Mouse (Mus musculus): ENCODE measurements around the gene Glyctk.

- no peak for TF ChIP-seq CTCF (IDR thresholded peaks at IDR 0.05; ENCODE audit: borderline replicate concordance, insufficient read depth, low read depth, low read length)
- TF ChIP-seq POLR2A (IDR thresholded peaks at IDR 0.05; ENCODE audit: borderline replicate concordance, insufficient read depth, low read length) = no peak
Observed at GRCm38 (mm10) chr9:106147851-106148431, 10.0 kb downstream of the Glyctk start.

Data from cerebellum, adult 2 months (tissue).